Mouse (Mus musculus) liver, embryonic 15.5 days (tissue): Measurements from ENCODE around the gene Inpp4b. TPM values are rescaled to one million over a fixed set of nuclear protein-coding genes. Genes with fewer than 3 reads are reported as not detected.

Source experiments
- ATAC-seq: fragments of 200-750 bp; cut with Nextera tagmentation; 2 replicates; pipeline ENCODE4 v1.8.0; 2017; ENCODE audit warnings: moderate number of reproducible peaks, mild to moderate bottlenecking, moderate library complexity; ENCODE audit not compliant: insufficient read depth
- H3K27ac ChIP-seq: fragments of 300-500 bp; sonication (generic); replicated peaks from 2 replicates; pipeline ENCODE4 v1.5.1; 2015; ENCODE audit warnings: mild to moderate bottlenecking, inconsistent platforms
- H3K27me3 ChIP-seq: fragments of 300-500 bp; sonication (generic); 2 replicates; pipeline ENCODE4 v1.6.1; 2015; ENCODE audit warnings: mild to moderate bottlenecking, inconsistent platforms
- H3K36me3 ChIP-seq: fragments of 300-500 bp; sonication (generic); replicated peaks from 2 replicates; pipeline ENCODE4 v1.6.1; 2015; ENCODE audit warnings: moderate library complexity, mild to moderate bottlenecking, inconsistent platforms
- H3K4me1 ChIP-seq: fragments of 300-500 bp; sonication (generic); replicated peaks from 2 replicates; pipeline ENCODE4 v1.6.1; 2015; ENCODE audit warnings: inconsistent platforms
- H3K4me2 ChIP-seq: fragments of 300-500 bp; sonication (generic); 2 replicates; pipeline ENCODE4 v1.6.1; 2015; ENCODE audit warnings: moderate library complexity, mild to moderate bottlenecking, inconsistent platforms
- H3K4me3 ChIP-seq: fragments of 300-500 bp; sonication (generic); replicated peaks from 2 replicates; pipeline ENCODE4 v1.5.1; 2015; ENCODE audit warnings: mild to moderate bottlenecking, inconsistent platforms
- H3K9ac ChIP-seq: fragments of 300-500 bp; sonication (generic); 2 replicates; pipeline ENCODE4 v1.6.1; 2015; ENCODE audit warnings: moderate library complexity, mild to moderate bottlenecking, inconsistent platforms
- H3K9me3 ChIP-seq: fragments of 300-500 bp; sonication (generic); replicated peaks from 2 replicates; pipeline ENCODE4 v1.6.1; 2016; ENCODE audit warnings: inconsistent platforms
- WGBS: fragments of 180-500 bp; shearing (Covaris S2); methylation state at CpG from one replicate; pipeline ENCODE4 v1.1.7; 2015; ENCODE audit warnings: mixed read lengths; ENCODE audit not compliant: insufficient replicate concordance; 5-methylcytosine and 5-hydroxymethylcytosine counted together
- polyA plus RNA-seq: library from polyadenylated mRNA; unstranded; fragments of >200 nt; fragmentation: Nextera tagmentation; extraction: Ambion mirVana; gene quantifications from 2 replicates; pipeline ENCODE4 v1.2.1, GENCODE M21; 2015

Inpp4b gene
- polyA plus RNA-seq, 1 experiment from 2014 or later = 1.5 TPM

GRCm38 (mm10) chr8:81867020-81867419 is 524.7 kb downstream of the Inpp4b start:
- Histone ChIP-seq H3K9me3 (no peaks in the 10 kb centered on the region), H3K27ac (no peak overlapping the region), H3K4me1 (no peaks in the 10 kb centered on the region), H3K36me3 (no peaks in the 10 kb centered on the region), H3K4me3 (no peak overlapping the region), H3K4me2 (no peak overlapping the region), H3K27me3 (no peaks in the 10 kb centered on the region), H3K9ac (no peak overlapping the region)
- 69% methylated on average over 3 of the region's 3 CpGs for WGBS
- ATAC-seq = no peak

- 68% methylated on average over 2 of the region's 2 CpGs for WGBS
- ATAC-seq = no peak
- Histone ChIP-seq H3K4me3 (no peak overlapping the region), H3K4me2 (no peak overlapping the region), H3K9ac (no peak overlapping the region), H3K27ac (no peak overlapping the region), H3K27me3 (no peaks in the 10 kb centered on the region), H3K4me1 (no peaks in the 10 kb centered on the region), H3K9me3 (no peaks in the 10 kb centered on the region), H3K36me3 (no peaks in the 10 kb centered on the region)
Observed at GRCm38 (mm10) chr8:81870466-81870865, 528.1 kb downstream of the Inpp4b start.

GRCm38 (mm10) chr8:81880071-81880470 is 537.7 kb downstream of the Inpp4b start:
- no peak overlapping the region for H3K9ac ChIP-seq
- 69% methylated on average over 3 of the region's 3 CpGs for WGBS

GRCm38 (mm10) chr8:81884195-81884594 is 541.8 kb downstream of the Inpp4b start:
- ATAC-seq = no peak

More at GRCm38 (mm10) chr8:81880071-81880470, 537.7 kb downstream of the Inpp4b start:
- H3K4me2 ChIP-seq = no peak overlapping the region
- H3K4me3 ChIP-seq = no peak overlapping the region
- H3K27me3 ChIP-seq = no peaks in the 10 kb centered on the region
- H3K4me1 ChIP-seq = no peaks in the 10 kb centered on the region
- H3K36me3 ChIP-seq = no peaks in the 10 kb centered on the region
- ATAC-seq = no peak
- H3K27ac ChIP-seq = no peak overlapping the region
- H3K9me3 ChIP-seq = no peaks in the 10 kb centered on the region

GRCm38 (mm10) chr8:81888843-81889242 is 546.5 kb downstream of the Inpp4b start:
- Histone ChIP-seq H3K27me3 (no peaks in the 10 kb centered on the region), H3K4me1 (no peaks in the 10 kb centered on the region), H3K4me2 (no peak overlapping the region), H3K36me3 (no peaks in the 10 kb centered on the region), H3K4me3 (no peak overlapping the region), H3K27ac (no peak overlapping the region), H3K9me3 (no peaks in the 10 kb centered on the region), H3K9ac (no peak overlapping the region)
- no peak for ATAC-seq

More at GRCm38 (mm10) chr8:81884195-81884594, 541.8 kb downstream of the Inpp4b start:
- Histone ChIP-seq H3K9me3 (no peaks in the 10 kb centered on the region), H3K36me3 (no peaks in the 10 kb centered on the region), H3K4me2 (no peak overlapping the region), H3K27me3 (no peaks in the 10 kb centered on the region), H3K9ac (no peak overlapping the region), H3K27ac (no peak overlapping the region), H3K4me1 (no peaks in the 10 kb centered on the region), H3K4me3 (no peak overlapping the region)
- 58% methylated on average over 5 of the region's 5 CpGs for WGBS

- Histone ChIP-seq H3K4me3 (no peak overlapping the region), H3K9ac (no peak overlapping the region), H3K4me1 (no peaks in the 10 kb centered on the region), H3K9me3 (no peaks in the 10 kb centered on the region), H3K36me3 (no peaks in the 10 kb centered on the region), H3K27me3 (no peaks in the 10 kb centered on the region), H3K27ac (no peak overlapping the region), H3K4me2 (no peak overlapping the region)
- 67% methylated on average over 1 of the region's 1 CpGs for WGBS
- ATAC-seq = no peak
Observed at GRCm38 (mm10) chr8:81893292-81893691, 550.9 kb downstream of the Inpp4b start.

GRCm38 (mm10) chr8:81946812-81947211 is 604.5 kb downstream of the Inpp4b start:
- no peak overlapping the region for H3K9ac ChIP-seq
- no peaks in the 10 kb centered on the region for H3K27me3 ChIP-seq
- ATAC-seq = no peak
- H3K27ac ChIP-seq = no peak overlapping the region
- H3K36me3 ChIP-seq = no peaks in the 10 kb centered on the region
- H3K4me2 ChIP-seq = no peak overlapping the region
- H3K9me3 ChIP-seq = no peaks in the 10 kb centered on the region
- 69% methylated on average over 5 of the region's 5 CpGs for WGBS
- no peaks in the 10 kb centered on the region for H3K4me1 ChIP-seq
- no peak overlapping the region for H3K4me3 ChIP-seq

- ATAC-seq = no peak
- Histone ChIP-seq H3K36me3 (no peaks in the 10 kb centered on the region), H3K4me3 (no peak overlapping the region), H3K27me3 (no peaks in the 10 kb centered on the region), H3K4me1 (no peaks in the 10 kb centered on the region), H3K27ac (no peak overlapping the region), H3K9me3 (no peaks in the 10 kb centered on the region), H3K9ac (no peak overlapping the region), H3K4me2 (no peak overlapping the region)
- WGBS = 72% methylated on average over 2 of the region's 2 CpGs
Observed at GRCm38 (mm10) chr8:81953101-81953500, 610.7 kb downstream of the Inpp4b start.

- 66% methylated on average over 8 of the region's 8 CpGs for WGBS
- ATAC-seq = no peak
Observed at GRCm38 (mm10) chr8:81985128-81985665, 642.8 kb downstream of the Inpp4b start.

GRCm38 (mm10) chr8:81992966-81993365 is 650.6 kb downstream of the Inpp4b start:
- WGBS = 77% methylated on average over 3 of the region's 3 CpGs

More at GRCm38 (mm10) chr8:81985128-81985665, 642.8 kb downstream of the Inpp4b start:
- H3K9ac ChIP-seq = no peak overlapping the region
- H3K4me2 ChIP-seq = no peak overlapping the region
- no peaks in the 10 kb centered on the region for H3K4me1 ChIP-seq
- no peak overlapping the region for H3K27ac ChIP-seq
- no peak overlapping the region for H3K4me3 ChIP-seq
- no peaks in the 10 kb centered on the region for H3K9me3 ChIP-seq
- no peaks in the 10 kb centered on the region for H3K27me3 ChIP-seq
- no peaks in the 10 kb centered on the region for H3K36me3 ChIP-seq

GRCm38 (mm10) chr8:81996239-81996638 is 653.9 kb downstream of the Inpp4b start:
- Histone ChIP-seq H3K9me3 (no peaks in the 10 kb centered on the region), H3K9ac (no peak overlapping the region), H3K27me3 (no peaks in the 10 kb centered on the region), H3K4me1 (no peaks in the 10 kb centered on the region), H3K4me3 (no peak overlapping the region), H3K27ac (no peak overlapping the region), H3K36me3 (no peaks in the 10 kb centered on the region), H3K4me2 (no peak overlapping the region)
- WGBS = 66% methylated on average over 3 of the region's 3 CpGs
- ATAC-seq = no peak

More at GRCm38 (mm10) chr8:81992966-81993365, 650.6 kb downstream of the Inpp4b start:
- H3K4me1 ChIP-seq = no peaks in the 10 kb centered on the region
- no peaks in the 10 kb centered on the region for H3K27me3 ChIP-seq
- no peak overlapping the region for H3K27ac ChIP-seq
- H3K9ac ChIP-seq = no peak overlapping the region
- no peak overlapping the region for H3K4me3 ChIP-seq
- no peaks in the 10 kb centered on the region for H3K36me3 ChIP-seq
- ATAC-seq = no peak
- no peak overlapping the region for H3K4me2 ChIP-seq
- H3K9me3 ChIP-seq = no peaks in the 10 kb centered on the region

GRCm38 (mm10) chr8:81996823-81997222 is 654.5 kb downstream of the Inpp4b start:
- ATAC-seq = no peak
- no peaks in the 10 kb centered on the region for H3K36me3 ChIP-seq
- H3K4me3 ChIP-seq = no peak overlapping the region
- H3K4me1 ChIP-seq = no peaks in the 10 kb centered on the region
- no peak overlapping the region for H3K27ac ChIP-seq
- no peak overlapping the region for H3K9ac ChIP-seq
- 76% methylated on average over 1 of the region's 1 CpGs for WGBS
- H3K9me3 ChIP-seq = no peaks in the 10 kb centered on the region
- no peaks in the 10 kb centered on the region for H3K27me3 ChIP-seq
- no peak overlapping the region for H3K4me2 ChIP-seq
